16 mouse cellular contexts compared by ENCODE assay signal in genomic region chr4:47630427-47630826, GRCm38 (mm10).
"Had no signal": no experiment of that assay in that cellular context is flagged by ENCODE, and none has a peak within 500 bp of the region (broad histone marks: within the 10 kb centered on the region; RNA-seq: fewer than 3 reads in every experiment).

No protein-coding gene starts in this region.

- H3K9ac ChIP-seq: neural tube, embryonic 13.5 days; neural tube, embryonic 15.5 days; stomach, embryonic 15.5 days had no signal

- DNase-seq: retina, postnatal 1 day; right cerebral cortex, adult 18-20 months; right cerebral cortex, postnatal 14 days; right cerebral cortex, postnatal 25 days; right cerebral cortex, postnatal 4 days; spleen, adult 18-20 months; thymus, adult 18-20 months; thymus, adult 2 months; thymus, postnatal 14 days; thymus, postnatal 25 days; thymus, postnatal 36 days; thymus, postnatal 4 days had no signal

- H3K27ac ChIP-seq: neural tube, embryonic 13.5 days; neural tube, embryonic 15.5 days; stomach, embryonic 15.5 days; stomach, postnatal 0 days had no signal

- H3K4me1 ChIP-seq: neural tube, embryonic 13.5 days; neural tube, embryonic 15.5 days; stomach, embryonic 15.5 days had no signal

- H3K27me3 ChIP-seq: neural tube, embryonic 13.5 days; neural tube, embryonic 15.5 days; stomach, embryonic 15.5 days had no signal

- H3K4me2 ChIP-seq: neural tube, embryonic 13.5 days; neural tube, embryonic 15.5 days; stomach, embryonic 15.5 days had no signal

- H3K4me3 ChIP-seq: neural tube, embryonic 13.5 days; neural tube, embryonic 15.5 days; stomach, embryonic 15.5 days had no signal

- H3K9me3 ChIP-seq: neural tube, embryonic 13.5 days; neural tube, embryonic 15.5 days; stomach, embryonic 15.5 days had no signal

- H3K36me3 ChIP-seq: neural tube, embryonic 13.5 days; neural tube, embryonic 15.5 days; stomach, embryonic 15.5 days had no signal
